Mouse (Mus musculus) mature B cell (primary cell): ENCODE data around the gene Tspan15.

Experiments
- in situ Hi-C: fragments of 300-500 bp; cut with MboI; formaldehyde crosslinking; loops from 2 replicates; pipeline ENCODE4 v1.14.3; 2019

Gene Tspan15

DNA sequence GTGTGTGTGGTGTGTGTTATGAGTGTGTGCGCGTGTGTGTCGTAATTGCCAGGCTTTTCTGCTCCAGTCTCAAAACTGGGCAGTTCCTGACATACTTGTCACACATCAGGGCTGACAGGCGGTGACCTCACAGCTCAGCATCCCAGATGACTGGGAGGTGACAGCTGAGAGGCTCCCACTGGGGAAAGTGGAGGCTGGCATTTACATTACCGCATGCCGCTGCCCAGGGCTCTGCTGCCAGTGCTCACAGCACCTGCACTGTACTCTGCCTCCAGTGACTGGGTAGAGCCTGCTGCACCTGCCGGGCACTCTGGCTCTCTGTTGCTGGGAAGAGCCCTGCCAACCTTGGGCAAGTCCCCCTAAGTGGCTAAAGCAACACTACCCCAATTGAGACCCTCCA, 40.2 kb downstream of the Tspan15 start:
- in situ Hi-C loops, result no loop called here

DNA sequence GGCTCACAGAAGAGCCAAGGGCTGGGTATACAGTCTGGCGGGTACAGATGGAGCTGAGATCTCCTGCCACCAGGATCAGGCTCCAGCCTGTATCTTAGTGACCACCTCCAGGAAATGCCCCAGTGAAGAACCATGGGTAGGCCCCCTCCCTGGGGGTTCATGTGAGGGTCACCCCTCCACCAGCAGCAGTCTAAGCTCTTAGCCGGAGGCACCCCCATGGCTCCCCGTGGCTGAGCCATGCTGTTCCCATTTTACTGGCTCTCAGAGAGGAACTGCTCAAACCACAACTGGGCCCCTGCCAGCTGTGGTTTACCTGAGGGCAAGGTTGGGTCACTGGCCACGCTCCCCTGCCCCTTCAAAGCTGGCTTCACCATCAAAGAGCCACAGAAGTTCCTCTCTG, 41.1 kb downstream of the Tspan15 start:
- in situ Hi-C loops, result no loop called here

DNA sequence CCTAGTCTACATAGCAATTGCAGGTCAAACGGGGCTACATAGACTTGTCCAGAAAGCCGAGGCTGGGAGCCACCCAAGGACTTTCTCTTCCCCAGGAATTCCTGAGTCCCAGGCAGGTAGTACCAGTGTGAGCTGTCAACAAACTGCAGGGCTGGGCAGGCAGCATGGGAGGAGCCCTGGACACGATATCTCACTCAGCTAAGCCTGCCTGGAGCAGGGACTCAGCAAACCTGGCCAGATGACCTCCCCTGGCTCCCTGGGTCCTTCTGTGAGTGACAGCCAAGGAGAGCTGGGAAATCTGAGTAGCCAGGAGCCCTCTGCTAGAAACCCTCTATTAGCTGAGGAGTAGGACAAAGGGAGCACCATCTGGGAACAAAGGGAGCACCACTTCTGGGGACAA, 41.7 kb downstream of the Tspan15 start:
- in situ Hi-C loops, result no loop called here

DNA sequence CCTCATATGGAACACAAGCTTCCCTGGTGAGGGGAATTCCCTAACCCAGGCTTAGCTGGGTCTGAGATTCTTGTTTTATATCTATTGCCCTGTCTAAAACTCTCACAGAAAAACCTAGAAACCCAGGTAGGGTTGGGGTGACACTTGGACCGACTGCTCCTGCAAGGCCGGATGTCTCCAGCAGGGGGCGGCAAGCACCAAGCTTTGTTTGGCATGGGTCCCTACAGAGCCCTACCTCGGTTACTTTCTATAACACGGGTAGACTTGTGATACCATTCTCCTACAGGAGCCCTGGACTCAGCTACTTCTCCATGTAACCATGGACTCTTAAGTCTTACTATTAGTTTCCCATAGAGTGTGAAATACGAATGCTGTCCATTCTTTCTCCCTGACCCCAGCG, 44.2 kb downstream of the Tspan15 start:
- in situ Hi-C loops, result no loop called here

DNA sequence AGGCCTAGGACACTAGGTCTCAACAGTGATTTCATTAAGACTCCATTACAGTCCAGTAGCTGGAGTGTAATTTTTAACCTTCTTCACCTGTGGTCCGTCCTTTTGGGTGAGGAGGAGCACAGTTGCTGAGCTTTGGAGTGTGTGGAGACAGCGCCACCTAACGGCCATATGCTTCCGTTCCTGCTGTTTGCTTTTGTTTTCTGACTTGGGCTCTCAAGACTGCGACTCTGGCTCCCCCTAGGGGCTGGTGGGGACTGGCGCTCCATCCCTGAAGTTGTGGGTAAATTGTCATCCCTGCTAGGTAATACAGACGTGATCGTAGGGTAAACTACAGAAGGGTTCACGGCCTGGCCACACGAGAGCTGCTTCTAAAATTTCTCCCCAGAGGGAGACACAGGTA, 48.0 kb downstream of the Tspan15 start:
- in situ Hi-C loops, result no loop called here

DNA sequence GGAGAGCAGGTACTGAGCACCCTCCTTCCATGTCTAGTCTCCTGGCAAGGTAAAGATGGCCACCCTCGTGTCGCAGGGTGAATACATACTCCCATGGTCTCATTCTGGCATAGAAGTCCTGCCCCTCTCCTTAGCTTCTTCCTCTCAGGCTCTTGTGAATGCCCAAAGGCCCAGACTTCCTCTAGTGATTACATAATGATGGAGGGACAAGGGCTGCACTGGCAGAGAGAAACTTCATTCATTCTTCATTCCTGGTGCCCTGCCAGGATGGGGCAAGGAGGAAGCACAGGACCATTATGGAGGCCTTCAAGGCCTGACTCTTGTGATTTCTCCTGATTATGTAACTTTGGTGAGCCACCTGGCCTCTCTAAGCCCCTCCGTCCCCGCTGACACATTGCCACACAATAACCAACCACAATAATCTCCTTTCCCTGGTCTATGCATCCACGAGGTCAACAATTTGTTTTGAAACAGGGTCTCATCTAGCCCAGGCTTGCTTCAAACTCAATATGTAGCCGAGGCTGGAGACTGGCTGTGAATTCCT, 48.5 kb downstream of the Tspan15 start:
- in situ Hi-C loops, result no loop called here

DNA sequence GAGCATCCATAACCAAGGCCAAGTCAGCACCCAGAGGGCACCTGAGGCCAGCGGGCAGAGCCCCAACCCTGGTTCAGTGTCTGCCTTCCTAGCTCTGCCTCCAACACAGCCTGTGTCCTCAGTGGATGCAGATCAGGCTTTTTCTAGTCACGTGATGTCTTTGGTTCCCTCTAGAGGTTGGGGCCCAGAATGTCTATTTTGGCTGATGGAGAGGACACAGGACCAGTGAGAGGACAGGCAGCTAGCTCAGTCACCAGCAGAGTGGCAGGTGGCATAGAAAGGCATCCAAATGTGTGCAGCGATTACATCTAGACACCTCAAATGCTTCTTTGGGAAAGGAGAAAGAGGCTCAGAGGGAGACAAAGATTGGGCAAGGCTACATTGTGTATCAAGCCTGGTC, 49.4 kb downstream of the Tspan15 start:
- in situ Hi-C loops, result no loop called here

DNA sequence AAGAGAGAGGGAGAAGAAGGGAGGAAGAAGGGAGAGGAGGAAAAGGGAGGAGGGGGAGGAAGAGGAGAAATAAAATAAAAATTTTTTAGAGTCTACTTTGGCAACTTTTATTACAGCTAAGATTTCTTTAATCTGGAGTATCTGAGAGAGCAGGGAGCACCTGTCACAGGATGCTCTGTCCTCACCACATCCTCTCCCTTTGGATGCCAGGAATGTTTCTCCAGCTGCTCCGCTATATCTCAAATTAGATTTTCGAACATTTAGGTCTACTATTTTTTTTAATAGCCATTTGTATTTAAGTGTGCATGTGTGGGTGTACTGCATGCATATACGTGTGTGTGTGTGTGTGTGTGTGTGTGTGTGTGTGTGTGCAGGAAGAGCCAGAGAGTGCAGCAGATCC, 51.1 kb downstream of the Tspan15 start:
- in situ Hi-C loops, result no loop called here

DNA sequence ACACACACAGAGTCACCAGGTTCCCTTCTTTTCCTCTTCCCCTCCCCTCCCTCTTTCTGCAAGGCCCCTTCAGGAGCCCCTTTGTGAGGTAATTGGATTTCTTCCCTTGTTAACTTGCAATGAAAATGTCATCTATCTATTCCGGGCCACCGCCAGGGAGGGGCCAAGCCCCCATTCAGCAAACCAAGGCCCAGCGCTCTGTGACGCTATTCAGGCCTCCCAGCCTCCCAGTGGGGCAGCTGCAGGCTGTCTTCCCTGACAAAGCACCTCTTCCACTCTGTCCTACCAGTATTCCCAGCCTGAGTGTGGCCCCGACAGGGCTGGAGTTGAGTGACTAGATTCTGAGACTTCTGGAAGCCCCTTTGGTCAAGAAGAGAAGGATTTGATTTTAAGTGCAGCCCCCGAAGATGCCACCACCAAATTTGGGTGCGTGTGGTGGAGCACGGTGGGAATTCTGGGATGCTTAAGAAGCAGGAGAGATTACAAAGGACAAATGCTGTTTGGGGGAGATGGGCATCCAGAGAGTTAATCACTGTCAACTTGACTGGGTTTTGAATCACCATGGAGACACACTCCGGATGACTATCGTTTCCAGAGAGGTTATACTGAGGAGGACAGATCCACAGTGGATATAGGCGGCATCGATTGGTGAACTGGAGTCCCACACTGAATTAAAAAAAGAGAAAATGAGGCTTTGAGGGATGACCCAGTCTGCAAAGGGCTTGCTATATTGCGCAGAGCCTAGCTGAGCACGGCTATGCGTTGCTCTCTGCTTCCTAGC, 56.3 kb downstream of the Tspan15 start:
- in situ Hi-C loops, result no loop called here

DNA sequence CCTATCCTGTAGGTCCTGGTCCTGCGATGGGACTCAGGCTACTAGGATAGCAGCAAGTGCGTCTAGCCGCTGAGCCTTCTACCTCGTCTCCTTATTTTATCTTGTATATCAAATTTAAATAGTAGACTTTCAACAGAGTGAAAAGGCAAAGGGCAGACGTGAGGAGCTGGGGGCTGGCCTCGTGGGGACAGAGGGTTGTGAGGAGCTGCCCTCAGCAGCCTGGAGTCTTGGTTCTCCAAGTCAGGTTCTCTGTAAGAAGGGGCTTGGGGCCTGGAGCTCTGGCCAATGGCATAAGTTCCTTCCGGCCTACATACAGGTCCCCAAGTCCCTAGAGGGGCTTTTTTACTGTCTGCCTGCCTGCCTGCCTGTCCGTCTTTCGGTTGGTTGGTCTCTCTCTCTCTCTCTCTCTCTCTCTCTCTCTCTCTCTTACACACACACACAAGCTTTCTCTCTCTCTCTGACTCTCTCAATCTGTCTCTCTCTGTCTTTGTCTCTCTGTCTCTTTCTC, 57.1 kb downstream of the Tspan15 start:
- in situ Hi-C loops, result no loop called here

DNA sequence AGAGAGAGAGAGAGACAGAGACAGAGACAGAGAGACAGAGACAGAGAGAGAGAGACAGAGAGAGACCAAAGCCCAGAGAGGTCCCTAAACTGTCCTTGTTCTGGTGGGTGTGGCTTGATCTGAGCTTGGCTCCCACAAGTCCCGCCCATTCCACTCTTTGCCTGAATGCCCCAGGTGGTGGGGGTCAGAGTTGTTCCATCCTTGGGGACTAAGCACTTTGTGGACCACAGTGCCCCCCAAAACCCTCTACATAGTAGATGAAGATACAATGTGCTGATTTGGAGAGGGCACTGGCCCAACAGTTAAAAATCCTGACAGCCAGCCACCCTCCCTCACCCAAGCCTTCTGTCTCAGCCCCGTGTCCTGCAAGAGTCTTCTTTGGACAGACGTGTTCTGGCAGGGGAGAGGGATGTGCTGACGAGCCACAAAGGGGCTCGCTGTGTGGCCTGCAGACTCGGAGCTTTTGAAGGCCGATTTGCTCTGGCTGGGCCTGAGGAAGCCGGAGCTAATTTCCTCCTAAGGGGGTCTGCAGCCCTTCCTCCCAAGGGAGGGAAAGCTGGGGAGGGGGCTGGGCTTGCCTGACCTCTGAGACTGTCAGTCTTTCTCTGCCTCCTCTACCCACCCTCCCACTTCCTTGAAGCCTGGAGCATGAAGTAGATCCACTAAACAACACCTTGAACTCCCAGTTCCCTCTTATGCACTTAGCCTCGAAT, 58.1 kb downstream of the Tspan15 start:
- in situ Hi-C loops, result no loop called here

DNA sequence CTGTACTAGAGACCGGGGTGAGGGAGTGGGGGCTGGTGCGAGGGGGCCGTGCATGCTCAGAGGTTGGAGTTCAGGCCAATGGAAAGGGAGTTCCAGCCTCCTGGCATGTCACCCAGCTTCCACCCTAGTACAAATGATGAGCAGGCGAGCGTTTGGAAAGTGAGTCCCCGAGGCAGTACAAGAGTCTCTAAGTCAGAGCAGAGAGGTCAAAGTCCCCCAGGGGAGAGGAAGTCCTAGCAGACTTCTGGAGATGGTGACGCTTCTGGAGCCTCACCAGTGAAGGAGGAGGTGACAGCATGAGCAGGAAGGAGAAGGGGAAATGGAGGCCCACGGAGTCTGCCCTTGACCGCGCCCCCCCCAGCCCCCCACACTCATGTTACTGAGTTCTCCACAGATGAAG, 68.6 kb downstream of the Tspan15 start:
- in situ Hi-C loops, result no loop called here

DNA sequence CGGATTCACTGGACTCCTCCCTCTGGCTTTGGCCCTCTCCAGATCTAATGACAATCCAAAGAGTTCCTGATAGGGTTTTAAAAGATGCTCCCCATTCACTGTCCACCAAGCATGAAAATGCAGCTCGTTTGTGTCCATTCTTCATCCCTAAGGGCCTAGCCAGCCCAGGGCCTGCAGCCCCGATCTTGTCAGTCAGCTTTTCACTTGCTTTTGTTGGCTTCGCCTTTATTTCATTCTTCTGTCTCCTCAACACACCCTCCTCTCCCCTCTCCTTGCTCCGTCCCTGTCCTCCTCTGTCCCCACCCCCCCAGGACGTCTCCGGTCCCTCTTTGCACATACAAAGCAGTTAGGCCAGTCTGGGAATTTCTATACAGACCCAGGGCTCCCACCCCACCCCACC, 81.1 kb downstream of the Tspan15 start:
- in situ Hi-C loops, result no loop called here

DNA sequence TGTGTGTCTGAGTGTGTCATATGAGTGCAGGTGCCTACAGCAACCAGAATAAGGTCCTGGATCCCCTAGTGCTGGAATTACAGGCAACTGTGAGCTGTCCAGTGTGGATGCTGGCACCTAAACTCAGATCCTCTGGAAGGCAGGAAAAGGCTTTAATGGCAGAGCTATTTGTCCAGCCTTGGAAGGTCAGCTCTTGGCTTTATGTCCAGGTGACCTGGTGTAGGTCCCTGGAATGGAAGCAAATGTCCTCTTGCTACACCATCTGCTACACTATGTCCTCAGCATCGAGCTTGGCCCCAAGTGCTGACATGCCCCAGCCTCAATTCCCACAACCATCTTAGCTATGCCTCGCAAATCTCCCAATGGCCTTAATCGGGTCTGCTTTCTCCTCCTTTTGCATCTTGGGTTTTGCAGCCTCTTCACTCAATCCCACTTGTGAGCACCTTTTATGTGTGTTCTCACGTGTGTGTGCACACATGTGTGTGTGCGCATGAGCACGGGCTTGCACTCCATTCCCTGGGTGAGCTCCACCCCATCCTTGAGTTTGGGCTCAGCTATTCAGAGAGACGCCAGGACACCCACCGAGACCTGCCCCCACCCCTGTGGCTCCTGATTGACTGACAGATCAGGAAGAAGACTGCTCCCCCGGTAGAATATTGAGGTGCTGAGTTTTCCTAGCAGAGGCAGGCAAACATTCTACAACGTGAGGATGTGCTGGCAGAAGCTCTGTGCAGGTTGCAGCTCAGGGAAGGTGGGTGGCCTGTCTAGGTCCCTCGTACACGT, 83.4 kb downstream of the Tspan15 start:
- in situ Hi-C loops, result no loop called here

DNA sequence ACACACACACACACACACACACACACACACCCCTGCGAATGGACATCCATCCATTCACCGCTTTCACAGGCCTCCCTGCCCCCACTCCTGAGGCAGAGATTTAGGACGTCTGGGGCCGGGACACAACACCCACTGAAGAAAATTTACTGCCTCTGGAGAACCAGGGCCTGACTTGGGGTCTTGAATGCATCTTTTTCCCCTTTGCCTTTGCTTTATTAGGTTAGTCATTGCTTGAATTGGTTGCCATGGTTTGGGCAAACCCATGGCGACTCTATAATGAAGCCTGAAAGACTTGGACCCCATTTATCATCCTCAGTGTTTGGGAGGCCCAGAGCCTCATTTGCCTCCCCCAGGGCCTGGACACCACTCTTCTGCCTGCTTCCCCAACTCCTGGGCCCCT, 85.1 kb downstream of the Tspan15 start:
- in situ Hi-C loops, result no loop called here

DNA sequence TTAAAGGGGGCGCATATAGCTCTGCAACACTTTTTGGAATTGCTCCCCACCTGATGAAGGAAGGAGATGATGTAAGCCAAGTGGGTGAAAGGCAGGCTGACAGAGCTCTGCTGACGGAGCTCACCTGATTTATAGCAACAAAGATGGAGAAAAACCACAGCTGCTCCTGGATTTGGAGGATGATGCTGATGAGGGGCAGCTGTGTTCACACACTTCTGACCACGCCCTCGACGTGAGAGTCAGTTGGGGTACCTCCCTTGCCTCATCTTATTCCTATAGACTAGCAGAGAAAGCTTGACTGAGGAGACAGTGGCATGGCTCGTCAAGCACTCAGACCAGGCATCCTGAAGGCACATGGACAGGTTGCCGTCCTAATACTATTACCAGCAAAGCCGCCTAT, 87.2 kb downstream of the Tspan15 start, which contains the start of gene Fam241b:
TSS of gene Fam241b (minus strand) at position 101 of the 400 bp plus-strand sequence.
- in situ Hi-C loops, result no loop called here

DNA sequence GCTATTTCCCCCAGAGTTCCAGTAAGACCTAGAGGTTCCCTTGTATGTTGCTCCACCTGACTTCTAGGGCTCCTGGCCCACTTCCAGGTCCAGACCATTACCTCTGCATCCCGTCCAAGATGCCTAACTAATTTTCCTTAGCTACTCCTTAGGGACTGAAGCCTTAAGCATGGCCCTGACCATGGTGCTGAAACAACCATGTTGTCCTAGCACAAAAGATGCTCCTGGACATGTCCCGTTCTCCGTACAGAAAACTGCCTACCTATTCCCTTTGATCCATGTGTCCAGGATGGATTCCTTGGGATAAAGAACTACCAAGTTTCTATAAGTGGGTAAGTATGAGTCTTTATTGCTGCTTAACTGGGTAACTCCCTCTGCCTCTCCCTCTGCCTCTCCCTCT, 93.0 kb downstream of the Tspan15 start:
- in situ Hi-C loops, result no loop called here

DNA sequence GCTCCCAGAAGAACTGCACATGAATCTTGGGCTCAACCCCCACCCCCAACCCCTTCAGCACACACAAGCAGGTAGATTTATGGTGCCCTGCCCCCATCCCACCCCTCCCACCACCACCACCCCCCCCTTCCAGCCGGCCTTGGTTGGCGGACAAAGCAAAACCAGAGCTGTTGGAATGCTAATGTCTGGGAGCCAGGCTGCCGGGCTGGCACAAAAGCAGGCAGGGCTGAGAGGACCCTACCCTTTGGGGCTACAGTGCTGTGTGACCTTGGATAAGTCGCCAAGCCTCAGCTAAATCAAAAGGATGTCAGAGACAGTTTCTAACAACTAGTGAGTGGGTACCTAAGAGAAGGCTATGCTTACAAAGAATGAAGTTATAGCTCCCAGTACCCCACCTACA, 93.9 kb downstream of the Tspan15 start:
- in situ Hi-C loops, result no loop called here

DNA sequence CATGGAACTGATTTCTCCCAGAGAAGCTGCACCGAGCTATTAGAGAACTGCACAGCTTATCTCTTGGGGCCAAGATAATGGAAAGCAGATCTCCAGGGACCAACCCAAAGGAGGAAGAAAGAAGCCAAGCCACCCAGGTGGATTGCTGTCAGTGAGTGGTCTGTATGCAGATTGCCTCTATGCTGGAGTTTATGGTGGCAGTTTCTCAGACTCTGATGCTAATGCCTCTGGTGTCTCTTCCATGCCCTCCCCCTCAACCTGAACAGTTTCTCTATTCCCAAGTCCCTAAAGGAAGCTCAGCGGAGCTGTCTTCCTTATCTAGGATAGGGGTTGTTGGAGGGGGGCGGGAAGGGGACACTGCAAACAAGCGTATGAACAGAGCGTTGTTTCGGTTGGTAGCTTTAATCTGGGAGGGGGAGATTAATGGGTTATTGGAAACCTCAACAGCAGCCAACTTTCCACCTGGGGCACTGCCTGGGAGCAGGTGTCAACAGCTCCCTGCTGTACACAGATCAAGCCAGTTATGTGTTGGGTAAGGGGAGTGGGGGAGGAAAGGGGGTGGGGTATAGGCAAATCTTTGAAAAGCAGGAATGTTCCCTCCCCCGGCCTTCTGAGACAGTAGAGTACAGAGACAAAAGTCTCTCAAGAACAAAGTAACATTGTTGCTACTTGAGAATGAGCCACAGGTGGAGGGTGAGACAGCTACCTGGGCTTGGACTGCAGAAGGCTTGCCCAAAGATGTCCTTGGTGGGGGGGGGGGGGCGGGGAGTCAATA, 95.2 kb downstream of the Tspan15 start:
- in situ Hi-C loops, result no loop called here
